Mouse (Mus musculus) forebrain, embryonic 14.5 days (tissue): Measurements from ENCODE around the gene Ntm. TPM values are rescaled to one million over a fixed set of nuclear protein-coding genes. Genes with fewer than 3 reads are reported as not detected.

Experiments used
- ATAC-seq: fragments of 200-750 bp; cut with Nextera tagmentation; 2 replicates; pipeline ENCODE4 v1.8.0; 2017; ENCODE audit warnings: mild to moderate bottlenecking, moderate library complexity
- DNase-seq: peaks from one replicate; pipeline ENCODE4 v3.0.0-alpha.2; 2015; ENCODE audit warnings: low spot score
- H3K27ac ChIP-seq: fragments of 300-500 bp; sonication (generic); 2 replicates; pipeline ENCODE4 v1.5.1; 2014; ENCODE audit warnings: low read depth, mild to moderate bottlenecking, control low read depth, low read length, moderate library complexity
- H3K27me3 ChIP-seq: fragments of 300-500 bp; sonication (generic); replicated peaks from 2 replicates; pipeline ENCODE4 v1.6.1; 2014; ENCODE audit warnings: low read length, control low read depth, mixed read lengths; ENCODE audit not compliant: control insufficient read depth, insufficient read depth
- H3K36me3 ChIP-seq: fragments of 300-500 bp; sonication (generic); 2 replicates; pipeline ENCODE4 v1.6.1; 2014; ENCODE audit warnings: low read length, control low read depth; ENCODE audit not compliant: control insufficient read depth, insufficient read depth
- H3K4me1 ChIP-seq: fragments of 300-500 bp; sonication (generic); 2 replicates; pipeline ENCODE4 v1.6.1; 2014; ENCODE audit warnings: antibody characterized with exemption, low read length, control low read depth; ENCODE audit not compliant: control insufficient read depth, insufficient read depth
- H3K4me2 ChIP-seq: fragments of 300-500 bp; sonication (generic); 2 replicates; pipeline ENCODE4 v1.6.1; 2014; ENCODE audit warnings: mild to moderate bottlenecking, control low read depth, low read length
- H3K4me3 ChIP-seq: fragments of 300-500 bp; sonication (generic); 2 replicates; pipeline ENCODE4 v1.5.1; 2014; ENCODE audit warnings: low read depth, low read length, control low read depth
- H3K9ac ChIP-seq: fragments of 300-500 bp; sonication (generic); 2 replicates; pipeline ENCODE4 v1.6.1; 2014; ENCODE audit warnings: mild to moderate bottlenecking, low read length, control low read depth, moderate library complexity
- H3K9me3 ChIP-seq: fragments of 300-500 bp; sonication (generic); replicated peaks from 2 replicates; pipeline ENCODE4 v1.6.1; 2016; ENCODE audit warnings: low read length, control low read depth, mixed read lengths; ENCODE audit not compliant: control insufficient read depth
- WGBS: fragments of 180-500 bp; shearing (Covaris S2); extraction: QIAGEN DNeasy Blood & Tissue Kit; methylation state at CpG from one replicate; pipeline ENCODE4 v1.1.7; 2014; 5-methylcytosine and 5-hydroxymethylcytosine counted together
- polyA plus RNA-seq: library from polyadenylated mRNA; unstranded; fragments of >200 nt; fragmentation: Nextera tagmentation; extraction: Ambion mirVana; gene quantifications from 2 replicates; pipeline ENCODE4 v1.2.1, GENCODE M21; 2014

Gene Ntm
- polyA plus RNA-seq, 1 experiment from 2014 or later, result 72.9 TPM

- no peak for ATAC-seq
- WGBS, result 59% methylated on average over 5 of the region's 5 CpGs
Measured at GRCm38 (mm10) chr9:29088657-29089056, 874.3 kb downstream of the Ntm start.

GRCm38 (mm10) chr9:29087656-29088055 lies 875.3 kb downstream of the Ntm start:
- Histone ChIP-seq H3K9me3 (no peaks in the 10 kb centered on the region), H3K9ac (no peak overlapping the region), H3K4me1 (peaks cover 5% of the 10 kb centered on the region; the same call in 1 of the 2 replicates), H3K27ac (no peak overlapping the region), H3K4me3 (no peak overlapping the region), H3K4me2 (no peak overlapping the region), H3K36me3 (no peaks in the 10 kb centered on the region), H3K27me3 (no peaks in the 10 kb centered on the region)
- DNase-seq, result peak; percentile 47
- WGBS, result 18% methylated on average over 4 of the region's 4 CpGs
- no peak for ATAC-seq

More at GRCm38 (mm10) chr9:29088657-29089056, 874.3 kb downstream of the Ntm start:
- H3K4me3 ChIP-seq, result no peak overlapping the region
- peaks cover 5% of the 10 kb centered on the region; the same call in 1 of the 2 replicates for H3K4me1 ChIP-seq
- H3K36me3 ChIP-seq, result no peaks in the 10 kb centered on the region
- H3K27ac ChIP-seq, result no peak overlapping the region
- DNase-seq, result no peak
- no peaks in the 10 kb centered on the region for H3K9me3 ChIP-seq
- H3K27me3 ChIP-seq, result no peaks in the 10 kb centered on the region
- no peak overlapping the region for H3K4me2 ChIP-seq
- H3K9ac ChIP-seq, result no peak overlapping the region

GRCm38 (mm10) chr9:29087171-29087570 lies 875.8 kb downstream of the Ntm start:
- H3K4me1 ChIP-seq, result peaks cover 5% of the 10 kb centered on the region; the same call in 1 of the 2 replicates
- no peak for DNase-seq
- H3K36me3 ChIP-seq, result no peaks in the 10 kb centered on the region

GRCm38 (mm10) chr9:29075924-29076577 lies 886.9 kb downstream of the Ntm start:
- peak; percentile 92 for ATAC-seq
- Histone ChIP-seq H3K4me1 (peaks cover 3% of the 10 kb centered on the region; the same call in 1 of the 2 replicates), H3K9ac (no peak overlapping the region), H3K27ac (0 out of 2 replicates have a peak overlapping the region, but pooled peaks have one; percentile 39), H3K4me3 (no peak overlapping the region), H3K4me2 (no peak overlapping the region), H3K27me3 (no peaks in the 10 kb centered on the region), H3K36me3 (no peaks in the 10 kb centered on the region), H3K9me3 (no peaks in the 10 kb centered on the region)
- DNase-seq, result peak; percentile 84
- whole genome bisulfite sequencing, result 65% methylated on average over 5 of the region's 5 CpGs

More at GRCm38 (mm10) chr9:29087171-29087570, 875.8 kb downstream of the Ntm start:
- ATAC-seq, result no peak
- Histone ChIP-seq H3K9me3 (no peaks in the 10 kb centered on the region), H3K9ac (no peak overlapping the region), H3K27ac (no peak overlapping the region), H3K27me3 (no peaks in the 10 kb centered on the region), H3K4me2 (no peak overlapping the region), H3K4me3 (no peak overlapping the region)

- ATAC-seq (no peak), DNase-seq (no peak)
- Histone ChIP-seq H3K4me1 (peaks cover 3% of the 10 kb centered on the region; the same call in 1 of the 2 replicates), H3K9me3 (no peaks in the 10 kb centered on the region), H3K27ac (no peak overlapping the region), H3K9ac (no peak overlapping the region), H3K4me3 (no peak overlapping the region), H3K27me3 (no peaks in the 10 kb centered on the region), H3K4me2 (no peak overlapping the region), H3K36me3 (no peaks in the 10 kb centered on the region)
- WGBS, result 81% methylated on average over 2 of the region's 2 CpGs
Measured at GRCm38 (mm10) chr9:29075243-29075642, 887.7 kb downstream of the Ntm start.

GRCm38 (mm10) chr9:29074494-29074893 lies 888.4 kb downstream of the Ntm start:
- Histone ChIP-seq H3K4me1 (peaks cover 3% of the 10 kb centered on the region; the same call in 1 of the 2 replicates), H3K4me2 (no peak overlapping the region), H3K9ac (no peak overlapping the region), H3K27ac (no peak overlapping the region), H3K36me3 (no peaks in the 10 kb centered on the region), H3K27me3 (no peaks in the 10 kb centered on the region), H3K4me3 (no peak overlapping the region), H3K9me3 (no peaks in the 10 kb centered on the region)
- no peak for DNase-seq
- WGBS, result 70% methylated on average over 2 of the region's 2 CpGs
- ATAC-seq, result no peak

- Histone ChIP-seq H3K4me3 (no peak overlapping the region), H3K27me3 (no peaks in the 10 kb centered on the region), H3K36me3 (no peaks in the 10 kb centered on the region), H3K4me2 (no peak overlapping the region), H3K9me3 (no peaks in the 10 kb centered on the region), H3K4me1 (peaks cover 3% of the 10 kb centered on the region; the same call in 1 of the 2 replicates), H3K27ac (no peak overlapping the region), H3K9ac (no peak overlapping the region)
- no peak for ATAC-seq
- no peak for DNase-seq
- WGBS, result 71% methylated on average over 1 of the region's 1 CpGs
Measured at GRCm38 (mm10) chr9:29071997-29072396, 890.9 kb downstream of the Ntm start.

- no peaks in the 10 kb centered on the region for H3K4me1 ChIP-seq
- H3K36me3 ChIP-seq, result no peaks in the 10 kb centered on the region
- H3K4me2 ChIP-seq, result no peak overlapping the region
- DNase-seq, result no peak
- no peaks in the 10 kb centered on the region for H3K27me3 ChIP-seq
- H3K9me3 ChIP-seq, result no peaks in the 10 kb centered on the region
- no peak overlapping the region for H3K4me3 ChIP-seq
- H3K27ac ChIP-seq, result no peak overlapping the region
- no peak for ATAC-seq
- WGBS, result 78% methylated on average over 5 of the region's 5 CpGs
- H3K9ac ChIP-seq, result no peak overlapping the region
Measured at GRCm38 (mm10) chr9:29067572-29067971, 895.4 kb downstream of the Ntm start.

GRCm38 (mm10) chr9:29060293-29060692 lies 902.6 kb downstream of the Ntm start:
- no peaks in the 10 kb centered on the region for H3K27me3 ChIP-seq
- H3K4me2 ChIP-seq, result no peak overlapping the region
- no peak overlapping the region for H3K27ac ChIP-seq
- H3K9me3 ChIP-seq, result no peaks in the 10 kb centered on the region
- 78% methylated on average over 6 of the region's 6 CpGs for WGBS
- no peak for DNase-seq
- H3K4me3 ChIP-seq, result no peak overlapping the region
- no peaks in the 10 kb centered on the region; the same call in 1 of the 2 replicates for H3K4me1 ChIP-seq
- ATAC-seq, result no peak
- no peaks in the 10 kb centered on the region for H3K36me3 ChIP-seq
- no peak overlapping the region for H3K9ac ChIP-seq
